Mouse (Mus musculus) layer of hippocampus, postnatal 25 days (tissue): ENCODE measurements at regions not wholly inside any gene's neighbourhood (a gene's known extent, or its start where the extent isn't known, plus 50 kb on each side); places are given as distances from the start of the nearest gene placed in this dataset.

Source experiments
- DNase-seq, 2 experiments: peaks; one replicate each; pipeline ENCODE4 v3.0.0; 2022; ENCODE audit warnings: mixed read lengths in 2 of 2, low spot score in 1 of 2; ENCODE audit errors: extremely low spot score in 1 of 2

GRCm38 (mm10) chr12:52398511-52398975 lies 105.2 kb upstream of the Arhgap5 start:
- no peak for DNase-seq

DNA sequence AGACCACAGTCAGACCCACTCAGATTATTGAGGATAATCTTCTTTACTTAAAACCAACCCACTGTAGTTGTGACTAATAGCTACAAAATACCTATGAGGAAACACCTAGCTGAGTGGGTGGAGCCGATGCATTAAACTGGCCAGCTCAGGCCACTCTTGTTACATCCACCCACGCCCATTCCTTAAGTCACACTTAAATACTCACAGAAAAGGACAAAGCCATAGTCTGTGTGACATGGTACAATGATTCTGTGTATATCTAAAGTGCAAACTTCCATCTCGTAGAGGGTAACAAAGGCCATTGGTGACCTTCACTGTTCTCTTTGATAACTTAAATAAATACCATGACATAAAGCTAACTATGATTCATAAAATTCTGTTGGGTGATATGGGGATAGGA lies 103.7 kb upstream of the Arhgap5 start:
- DNase-seq, result no peak

GRCm38 (mm10) chr12:52402711-52403110 lies 101.1 kb upstream of the Arhgap5 start:
- no peak for DNase-seq

GRCm38 (mm10) chr12:52406386-52406785 lies 97.4 kb upstream of the Arhgap5 start:
- no peak for DNase-seq

GRCm38 (mm10) chr12:52408307-52408895 lies 95.4 kb upstream of the Arhgap5 start:
- DNase-seq, result no peak

DNA sequence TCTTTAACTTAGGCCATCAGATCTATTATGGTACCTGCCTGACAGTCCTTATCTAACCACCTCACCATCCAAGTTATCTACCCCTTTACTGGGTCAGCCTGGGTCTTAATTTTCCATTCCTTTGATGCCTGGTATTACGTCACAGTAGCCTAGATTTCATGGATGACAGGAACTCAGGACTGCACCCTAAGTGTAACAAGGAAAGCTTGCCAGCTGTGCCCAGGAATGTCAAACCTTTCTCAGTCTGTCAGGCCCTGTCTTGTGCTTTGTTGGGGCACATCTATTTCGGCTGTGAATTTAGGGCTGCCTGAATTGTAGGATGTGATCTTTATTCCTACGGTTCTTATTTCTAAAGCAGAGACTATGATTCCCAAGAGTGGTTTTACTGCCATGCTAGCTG lies 94.6 kb upstream of the Arhgap5 start:
- no peak for DNase-seq

DNA sequence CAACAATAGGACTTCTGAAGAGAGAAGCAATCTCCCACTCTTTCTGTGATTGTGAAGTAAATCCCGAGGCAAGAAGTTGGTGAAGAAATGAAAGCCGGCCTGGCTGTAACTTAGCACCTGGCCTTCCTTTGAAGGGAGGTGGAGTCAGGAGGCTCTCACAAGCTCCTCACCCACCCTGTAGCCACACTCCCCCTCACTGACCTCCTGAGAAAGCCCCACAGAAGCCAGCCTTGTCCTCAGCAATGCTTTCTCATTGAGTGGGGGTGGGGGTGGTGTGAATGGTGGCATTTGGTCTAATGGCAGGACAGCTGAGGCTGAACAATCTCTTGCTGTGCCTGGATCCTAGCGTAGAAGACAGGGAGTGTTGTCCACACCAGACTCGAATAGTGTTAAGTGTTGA lies 91.6 kb upstream of the Arhgap5 start:
- no peak for DNase-seq

DNA sequence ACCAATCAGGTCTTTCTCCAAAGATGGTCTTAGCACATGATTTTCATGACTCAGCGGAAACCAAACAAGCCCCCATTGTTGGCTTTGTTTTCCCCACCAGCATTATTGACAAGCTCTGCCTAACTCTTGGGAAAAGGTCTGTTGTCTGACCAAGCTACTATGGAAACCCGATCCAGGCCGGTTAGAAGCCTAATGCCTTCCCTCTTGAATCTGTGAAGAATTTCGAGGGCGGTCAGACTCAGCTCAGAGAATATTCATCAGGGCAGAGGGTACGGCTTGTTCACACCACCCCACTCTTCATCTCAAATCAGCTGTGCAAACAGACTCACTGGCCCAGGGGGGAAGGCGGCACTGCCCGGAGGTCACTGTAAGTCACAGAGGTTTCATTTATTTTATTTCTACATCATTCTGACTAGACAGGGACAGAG lies 90.7 kb upstream of the Arhgap5 start:
- DNase-seq, result no peak

GRCm38 (mm10) chr12:52422729-52423128 lies 81.0 kb upstream of the Arhgap5 start:
- DNase-seq, result no peak

DNA sequence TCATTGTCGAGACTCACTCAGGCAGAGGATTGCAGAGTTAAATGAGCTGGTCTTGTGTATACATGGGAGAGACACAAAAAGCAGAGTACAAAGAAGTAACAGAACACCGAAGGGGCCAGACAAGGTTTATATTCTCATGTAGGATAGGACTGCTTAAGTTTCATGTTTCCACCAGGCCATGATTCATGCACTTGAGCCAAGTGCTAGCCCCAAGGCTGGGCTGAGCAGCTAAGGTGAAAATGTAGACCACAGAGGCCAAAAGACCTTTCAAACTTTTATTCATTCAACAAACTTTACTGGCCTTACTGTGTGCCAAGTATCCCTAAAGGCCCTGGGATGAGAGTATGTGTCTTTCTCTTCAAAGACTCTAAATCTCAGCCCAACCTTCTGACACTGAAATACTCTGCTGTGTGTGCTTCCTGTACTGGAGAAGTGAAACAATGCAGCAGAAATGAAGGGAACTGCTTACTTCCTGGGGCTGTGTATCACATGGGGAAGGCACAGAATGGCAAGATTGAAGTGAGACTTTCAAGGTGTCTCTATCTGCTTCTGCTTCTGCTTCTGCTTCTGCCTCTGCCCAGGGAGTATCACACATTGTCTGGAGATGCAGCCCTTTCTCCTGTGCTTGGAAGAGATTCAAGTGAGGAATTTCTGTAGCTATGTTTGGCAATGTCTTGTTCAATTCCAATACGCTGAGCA lies 79.3 kb upstream of the Arhgap5 start:
- no peak for DNase-seq

DNA sequence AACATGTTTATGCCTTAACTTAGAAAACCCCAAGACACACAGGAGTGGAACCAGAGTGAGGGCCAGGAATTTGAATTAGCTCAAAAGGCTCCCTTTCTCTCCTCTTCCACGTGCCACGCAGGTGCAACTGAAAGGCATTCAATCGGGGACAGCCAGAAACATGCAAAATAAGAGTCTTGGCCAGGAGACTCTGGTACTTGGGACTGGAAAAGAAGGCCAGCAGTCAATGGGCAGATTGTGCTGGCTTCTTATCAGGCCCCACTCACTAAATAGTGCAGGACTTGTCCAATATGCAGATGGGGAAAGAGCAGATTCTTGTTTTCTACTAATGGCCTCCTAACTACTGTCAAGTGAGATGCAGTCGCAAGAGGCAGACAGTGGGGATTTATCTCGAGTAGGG lies 73.8 kb upstream of the Arhgap5 start:
- no peak for DNase-seq

DNA sequence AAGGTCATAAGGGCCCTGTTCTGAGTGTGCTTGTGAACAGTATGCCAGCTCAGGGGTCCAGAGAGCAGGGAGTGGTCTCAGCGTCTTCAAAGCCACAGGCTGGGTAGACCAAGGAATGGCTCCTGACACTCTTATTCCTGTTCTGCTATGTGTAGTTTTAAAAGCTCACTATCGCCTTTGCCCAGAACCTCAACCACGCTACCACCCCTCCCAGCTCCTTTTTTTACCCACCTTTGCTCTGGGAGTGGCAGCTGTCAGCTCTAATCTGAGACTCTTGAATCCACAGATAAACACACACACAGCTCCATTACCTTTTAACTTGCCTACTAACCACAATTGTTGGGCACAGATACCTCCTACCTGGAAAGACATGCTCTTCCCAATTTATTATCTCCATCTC lies 71.8 kb upstream of the Arhgap5 start:
- no peak for DNase-seq

DNA sequence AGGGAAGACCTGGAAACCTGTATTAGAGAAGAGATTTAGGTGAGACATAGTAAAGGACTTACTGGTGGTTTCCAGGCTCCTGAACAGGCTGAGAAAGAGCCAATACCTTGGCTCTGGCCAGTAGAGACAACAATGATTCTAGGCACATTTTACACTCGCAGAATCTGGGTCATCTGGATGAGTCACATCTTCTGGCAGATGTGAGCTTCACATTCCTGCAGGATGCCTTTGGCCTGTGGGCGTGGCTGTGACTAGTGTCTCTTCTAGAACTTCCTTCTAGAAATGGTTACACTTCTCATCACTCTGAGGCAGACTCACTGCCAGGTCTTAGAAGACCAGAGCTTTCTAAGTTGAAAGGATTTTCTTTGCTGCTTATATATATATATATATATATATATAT lies 69.8 kb upstream of the Arhgap5 start:
- no peak for DNase-seq

DNA sequence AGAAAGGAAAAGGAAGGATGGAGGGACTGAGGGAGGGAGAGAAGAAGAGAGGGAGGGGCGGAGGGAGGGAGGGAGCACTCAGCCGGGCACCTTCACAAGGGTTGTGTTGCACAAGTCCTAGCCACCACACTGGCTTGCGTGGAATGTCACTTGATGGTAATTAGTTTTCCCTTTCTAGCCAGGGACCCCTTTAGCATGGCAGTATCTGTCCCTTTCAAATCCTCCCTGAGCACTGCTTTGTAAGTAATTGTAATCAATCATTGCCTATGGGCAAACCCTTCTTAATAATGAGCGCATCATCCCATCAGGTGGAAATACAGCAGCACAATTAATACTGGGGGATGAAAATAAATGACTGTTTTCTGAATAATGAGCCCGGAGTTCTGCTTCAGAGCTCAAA lies 68.5 kb upstream of the Arhgap5 start:
- DNase-seq, result no peak

DNA sequence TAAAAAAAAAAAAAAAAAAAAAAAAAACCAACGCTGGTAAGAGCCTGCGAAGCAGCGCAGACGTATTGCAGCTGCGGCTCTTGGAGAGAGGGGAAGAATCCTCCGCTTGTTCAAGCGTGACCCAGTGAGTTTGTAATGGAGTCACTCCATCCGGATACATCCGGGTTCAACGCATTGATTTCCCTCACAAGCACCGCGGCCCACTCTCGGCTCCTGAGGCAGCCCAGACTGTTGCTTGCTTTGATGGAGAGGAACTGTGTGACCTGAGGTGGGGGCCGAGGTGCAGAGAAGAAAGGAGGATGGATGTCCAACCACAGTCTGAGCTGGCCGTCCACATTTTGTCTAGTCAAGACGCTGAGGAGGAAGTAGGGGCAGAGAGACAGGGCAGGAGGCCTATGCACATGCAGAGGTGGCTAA lies 68.0 kb upstream of the Arhgap5 start:
- DNase-seq, result no peak

GRCm38 (mm10) chr12:52436941-52437340 lies 66.8 kb upstream of the Arhgap5 start:
- no peak for DNase-seq

GRCm38 (mm10) chr12:52439241-52439640 lies 64.5 kb upstream of the Arhgap5 start:
- DNase-seq, result no peak

GRCm38 (mm10) chr12:52440868-52441365 lies 62.9 kb upstream of the Arhgap5 start:
- DNase-seq, result no peak

DNA sequence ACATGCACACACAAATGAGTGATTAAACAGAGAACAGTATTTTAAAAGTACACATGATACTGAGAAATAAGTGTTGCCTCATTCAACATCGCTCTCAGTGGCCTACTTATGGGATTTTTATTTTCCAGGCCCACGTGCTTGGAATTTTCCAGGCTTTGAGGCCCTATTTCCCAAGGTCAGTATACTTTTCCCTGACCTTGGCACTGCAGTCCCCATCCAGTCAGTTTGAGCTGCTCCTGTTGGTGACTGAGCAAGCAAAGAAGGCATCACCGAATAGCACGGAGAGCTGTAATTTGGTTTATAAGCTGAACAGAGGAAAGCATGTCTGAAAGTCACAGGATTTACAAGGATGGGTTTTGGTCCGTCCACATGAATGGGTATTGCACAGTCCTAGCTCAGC lies 61.4 kb upstream of the Arhgap5 start:
- DNase-seq, result no peak

DNA sequence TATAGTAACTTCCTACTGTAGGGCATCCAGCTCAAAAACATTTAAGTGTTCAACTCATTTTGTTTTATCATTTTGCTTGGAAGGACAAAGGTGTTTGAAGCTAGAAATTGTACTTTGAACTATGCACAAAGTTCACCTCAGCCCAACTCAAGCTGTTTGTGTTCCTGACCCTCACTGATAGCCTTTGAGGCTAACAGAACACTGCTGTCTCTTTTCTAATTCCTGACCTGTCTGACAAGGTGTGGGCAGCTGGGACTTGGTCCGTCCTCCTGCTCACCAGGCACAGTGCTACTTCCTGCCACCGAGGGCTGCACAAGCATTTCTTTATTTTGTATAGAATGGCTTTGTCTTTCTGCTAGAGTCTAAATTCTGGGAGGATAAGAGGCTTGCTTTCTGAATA lies 58.0 kb upstream of the Arhgap5 start:
- no peak for DNase-seq

DNA sequence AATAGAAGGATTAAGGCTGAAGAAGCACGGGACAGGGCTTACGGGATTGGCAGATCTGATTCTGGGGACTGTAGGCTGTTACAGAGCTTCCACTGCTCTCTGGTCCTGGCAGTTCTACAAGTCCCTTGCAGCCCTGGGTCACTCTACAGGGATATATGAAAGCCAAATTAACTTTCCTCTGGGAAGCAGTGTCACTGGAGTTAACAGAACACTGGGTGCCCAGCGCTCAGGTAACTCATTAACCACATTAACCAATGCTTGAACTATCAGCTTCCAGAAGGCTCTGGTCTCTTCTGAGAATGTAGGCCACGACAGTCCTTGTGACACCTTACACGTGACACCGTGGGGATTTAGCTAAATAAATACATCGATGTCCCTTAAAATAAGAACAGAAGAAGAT lies 57.3 kb upstream of the Arhgap5 start:
- no peak for DNase-seq

DNA sequence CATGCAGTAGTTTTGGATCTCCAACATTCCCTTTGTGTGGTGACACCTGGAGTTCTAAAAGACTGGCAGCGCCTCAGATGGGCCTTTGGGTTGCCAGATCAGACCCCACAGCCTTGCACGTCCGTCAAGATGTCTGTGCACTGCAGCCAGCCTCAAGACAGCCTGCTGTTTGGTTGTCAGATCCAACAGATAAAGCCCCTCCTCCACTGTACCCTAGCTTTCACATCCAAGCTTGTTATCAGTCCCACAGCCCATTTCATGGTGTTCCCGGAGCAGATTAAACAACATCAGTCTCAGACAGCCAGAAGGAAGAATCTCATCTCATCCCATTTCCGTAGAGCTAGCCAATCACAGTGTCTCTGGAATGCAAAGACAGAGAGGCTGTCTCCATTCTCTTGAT lies 56.3 kb upstream of the Arhgap5 start:
- no peak for DNase-seq
